Mouse (Mus musculus) forebrain, embryonic 12.5 days (tissue): ENCODE data around the gene Tal1. TPM values are rescaled to one million over a fixed set of nuclear protein-coding genes. Genes with fewer than 3 reads are reported as not detected.
A peak's percentile ranks its signal among the peaks of the same experiment; 100 is the strongest.

ENCODE experiments used
- ATAC-seq: fragments of 200-750 bp; cut with Nextera tagmentation; 2 replicates; pipeline ENCODE4 v1.8.0; 2017; ENCODE audit warnings: moderate TSS enrichment; ENCODE audit not compliant: low FRiP score
- H3K27ac ChIP-seq: fragments of 300-500 bp; sonication (generic); 2 replicates; pipeline ENCODE4 v1.5.1; 2016; ENCODE audit warnings: mild to moderate bottlenecking
- H3K27me3 ChIP-seq: fragments of 300-500 bp; sonication (generic); 2 replicates; pipeline ENCODE4 v1.6.1; 2016; ENCODE audit warnings: mild to moderate bottlenecking
- H3K36me3 ChIP-seq: fragments of 300-500 bp; sonication (generic); replicated peaks from 2 replicates; pipeline ENCODE4 v1.6.1; 2016; ENCODE audit warnings: mild to moderate bottlenecking
- H3K4me1 ChIP-seq: fragments of 300-500 bp; sonication (generic); 2 replicates; pipeline ENCODE4 v1.6.1; 2016
- H3K4me2 ChIP-seq: fragments of 300-500 bp; sonication (generic); 2 replicates; pipeline ENCODE4 v1.6.1; 2016; ENCODE audit warnings: mild to moderate bottlenecking, moderate library complexity
- H3K4me3 ChIP-seq: fragments of 300-500 bp; sonication (generic); replicated peaks from 2 replicates; pipeline ENCODE4 v1.5.1; 2016; ENCODE audit warnings: mild to moderate bottlenecking
- H3K9ac ChIP-seq: fragments of 300-500 bp; sonication (generic); 2 replicates; pipeline ENCODE4 v1.6.1; 2016; ENCODE audit warnings: mild to moderate bottlenecking
- H3K9me3 ChIP-seq: fragments of 300-500 bp; sonication (generic); 2 replicates; pipeline ENCODE4 v1.6.1; 2016
- WGBS: fragments of 180-500 bp; shearing (Covaris S2); methylation state at CpG from one replicate; pipeline ENCODE4 v1.1.7; 2016; 5-methylcytosine and 5-hydroxymethylcytosine counted together
- polyA plus RNA-seq: library from polyadenylated mRNA; unstranded; fragments of >200 nt; fragmentation: Nextera tagmentation; extraction: Ambion mirVana; gene quantifications from 2 replicates; pipeline ENCODE4 v1.2.1, GENCODE M21; 2016

Tal1 gene
- polyA plus RNA-seq, 1 experiment from 2014 or later = 2.8 TPM

DNA sequence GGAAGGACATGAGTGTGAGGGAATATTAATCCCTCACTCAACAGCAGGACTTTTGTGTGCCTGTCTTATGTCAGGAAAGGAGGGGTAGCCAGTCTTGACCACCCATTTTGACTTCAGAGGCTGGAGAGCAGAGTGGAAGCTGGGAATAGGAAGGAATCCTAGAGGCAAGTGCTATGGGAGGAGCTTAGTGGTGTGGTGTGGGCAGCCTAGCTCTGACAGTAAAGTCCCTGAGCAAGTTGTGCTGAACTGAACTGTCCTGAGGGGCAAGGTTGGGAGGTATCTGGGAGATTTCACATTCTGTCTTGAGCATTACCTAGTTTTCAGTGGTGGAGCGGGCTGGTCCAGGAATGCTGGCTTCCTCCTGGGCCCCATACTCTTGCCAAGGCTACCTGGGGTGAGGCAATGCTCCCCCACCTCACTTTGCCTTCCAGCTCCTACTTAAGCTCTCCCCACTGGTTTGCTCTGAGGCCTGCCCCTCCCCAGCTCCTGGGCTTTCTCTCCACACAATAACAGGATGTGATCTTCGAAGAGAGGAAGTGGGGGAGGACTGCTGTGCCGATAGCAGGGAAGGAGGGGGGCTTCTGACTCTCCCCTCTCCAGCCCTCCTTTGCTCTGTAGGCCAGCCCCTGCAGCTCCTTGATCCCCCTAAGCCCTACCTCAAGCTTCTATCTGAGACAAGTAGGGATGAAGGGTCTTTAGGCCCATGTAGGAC, 19.1 kb downstream of the Tal1 start:
- H3K27ac ChIP-seq = no peak overlapping the region
- no peaks in the 10 kb centered on the region for H3K36me3 ChIP-seq
- H3K9me3 ChIP-seq = no peaks in the 10 kb centered on the region
- whole genome bisulfite sequencing = 37% methylated on average over 3 of the region's 3 CpGs
- no peak for ATAC-seq
- peaks cover 19% of the 10 kb centered on the region for H3K4me1 ChIP-seq
- no peak overlapping the region for H3K4me3 ChIP-seq
- H3K4me2 ChIP-seq = no peak overlapping the region
- H3K9ac ChIP-seq = no peak overlapping the region
- peaks cover 16% of the 10 kb centered on the region; the same call in 1 of the 2 replicates for H3K27me3 ChIP-seq

DNA sequence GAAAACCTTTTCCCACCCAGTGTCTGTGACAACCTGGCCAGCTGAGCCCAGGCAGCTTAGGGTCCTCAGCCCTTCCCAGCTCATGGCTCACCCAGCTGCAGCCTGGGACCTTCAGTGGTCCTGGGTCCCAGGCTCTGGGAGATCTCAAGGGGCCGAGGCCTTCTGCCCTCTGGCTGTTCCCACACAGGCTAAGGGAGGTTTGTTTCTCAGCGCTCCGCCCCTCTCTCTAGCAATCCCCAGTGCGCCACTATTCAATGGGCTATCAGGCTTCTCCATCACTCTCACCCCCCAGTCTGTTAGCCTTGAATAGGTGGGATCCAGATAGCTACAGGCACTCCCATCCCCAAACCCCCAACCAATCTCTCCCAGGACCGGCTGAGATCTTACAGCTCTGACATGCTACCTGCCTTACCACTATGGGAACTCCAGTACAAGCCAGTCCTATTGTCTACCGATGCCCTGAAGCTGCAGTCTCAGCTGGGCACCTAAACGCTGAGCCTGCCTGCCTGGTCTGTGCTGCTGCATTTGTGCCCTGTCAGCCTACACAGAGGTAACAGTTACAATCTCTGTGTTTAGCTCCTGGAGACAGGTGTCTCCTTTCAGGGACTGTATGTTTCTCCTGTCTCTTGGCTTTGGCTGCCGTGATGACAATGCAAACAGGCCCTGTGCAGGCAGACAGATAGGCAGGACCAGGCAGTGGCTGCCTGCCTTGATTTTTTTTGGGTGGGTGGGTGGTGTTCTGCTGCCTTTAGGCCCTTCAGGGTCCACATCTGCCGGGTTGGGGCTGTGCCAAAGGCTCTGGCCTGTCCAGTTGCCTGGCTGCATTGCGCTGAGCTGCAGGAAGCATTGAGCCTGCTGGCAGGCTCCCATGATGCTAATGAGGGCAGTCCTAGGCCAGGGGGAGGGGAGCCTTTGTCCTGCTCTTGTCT, 22.9 kb downstream of the Tal1 start:
- ATAC-seq = peak; percentile 90
- Histone ChIP-seq H3K27ac (peak overlapping the region; percentile 74), H3K4me1 (peaks cover 19% of the 10 kb centered on the region), H3K36me3 (no peaks in the 10 kb centered on the region), H3K4me3 (no peak overlapping the region), H3K27me3 (peaks cover 21% of the 10 kb centered on the region), H3K4me2 (peak overlapping the region; percentile 31; the same call in 1 of the 2 replicates), H3K9me3 (no peaks in the 10 kb centered on the region), H3K9ac (peak overlapping the region; percentile 44)
- 7% methylated on average over 10 of the region's 10 CpGs for WGBS

DNA sequence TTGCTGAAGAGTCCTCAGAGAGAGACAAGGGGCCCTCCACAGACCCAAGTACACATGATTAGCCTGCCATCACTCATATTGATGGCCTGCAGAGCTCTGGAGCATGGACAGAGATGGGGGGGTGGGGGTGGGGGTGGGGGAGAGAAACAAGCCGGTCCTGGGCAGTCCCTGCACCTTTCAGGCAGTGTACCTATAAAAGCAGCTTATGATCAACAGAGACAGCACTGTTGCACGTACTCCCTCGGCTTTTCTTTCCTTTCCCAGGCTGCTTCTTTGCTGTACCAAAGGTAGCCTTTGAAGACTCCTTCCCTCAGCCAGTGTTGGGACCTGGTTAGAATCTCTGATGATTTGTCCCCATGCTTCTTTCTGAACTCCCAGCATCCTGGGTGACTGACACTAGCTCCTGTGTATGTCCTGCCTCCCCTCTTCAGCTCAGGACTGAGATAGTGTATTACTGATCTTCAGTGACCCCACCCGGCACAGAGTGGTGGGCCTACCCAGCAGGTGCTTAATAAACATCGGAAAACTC, 23.7 kb downstream of the Tal1 start:
- Histone ChIP-seq H3K9me3 (no peaks in the 10 kb centered on the region), H3K4me2 (peak overlapping the region; percentile 31; the same call in 1 of the 2 replicates), H3K27me3 (peaks cover 23% of the 10 kb centered on the region), H3K36me3 (no peaks in the 10 kb centered on the region), H3K4me1 (peaks cover 19% of the 10 kb centered on the region), H3K27ac (peak overlapping the region; percentile 74), H3K4me3 (no peak overlapping the region), H3K9ac (peak overlapping the region; percentile 44)
- WGBS = 15% methylated on average over 5 of the region's 5 CpGs
- ATAC-seq = peak; percentile 24

DNA sequence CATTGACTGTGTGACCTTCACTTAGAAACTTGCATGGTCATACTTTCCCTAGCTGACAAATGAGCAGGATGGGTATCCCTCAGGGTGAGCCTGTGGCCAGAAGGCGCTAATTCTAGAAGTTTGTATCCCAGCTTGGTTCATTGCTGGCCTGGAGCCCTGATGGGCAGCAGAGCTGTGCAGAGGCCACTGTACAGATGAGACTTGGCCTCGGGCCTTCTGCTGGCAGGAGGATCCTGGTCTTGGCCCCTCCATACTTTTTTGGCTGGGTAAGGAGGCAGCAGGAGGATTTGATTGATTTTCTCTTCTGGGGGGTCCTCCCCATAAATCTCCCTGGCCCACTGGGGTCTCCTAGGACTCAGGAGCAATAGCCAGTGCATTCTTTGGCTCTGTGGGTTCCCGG, 26.8 kb downstream of the Tal1 start:
- peaks cover 33% of the 10 kb centered on the region for H3K27me3 ChIP-seq
- H3K9me3 ChIP-seq = no peaks in the 10 kb centered on the region
- H3K4me1 ChIP-seq = peaks cover 19% of the 10 kb centered on the region
- H3K4me3 ChIP-seq = no peak overlapping the region
- 85% methylated on average over 3 of the region's 3 CpGs for WGBS
- no peaks in the 10 kb centered on the region for H3K36me3 ChIP-seq
- H3K4me2 ChIP-seq = no peak overlapping the region
- H3K9ac ChIP-seq = no peak overlapping the region
- no peak overlapping the region for H3K27ac ChIP-seq
- no peak for ATAC-seq

DNA sequence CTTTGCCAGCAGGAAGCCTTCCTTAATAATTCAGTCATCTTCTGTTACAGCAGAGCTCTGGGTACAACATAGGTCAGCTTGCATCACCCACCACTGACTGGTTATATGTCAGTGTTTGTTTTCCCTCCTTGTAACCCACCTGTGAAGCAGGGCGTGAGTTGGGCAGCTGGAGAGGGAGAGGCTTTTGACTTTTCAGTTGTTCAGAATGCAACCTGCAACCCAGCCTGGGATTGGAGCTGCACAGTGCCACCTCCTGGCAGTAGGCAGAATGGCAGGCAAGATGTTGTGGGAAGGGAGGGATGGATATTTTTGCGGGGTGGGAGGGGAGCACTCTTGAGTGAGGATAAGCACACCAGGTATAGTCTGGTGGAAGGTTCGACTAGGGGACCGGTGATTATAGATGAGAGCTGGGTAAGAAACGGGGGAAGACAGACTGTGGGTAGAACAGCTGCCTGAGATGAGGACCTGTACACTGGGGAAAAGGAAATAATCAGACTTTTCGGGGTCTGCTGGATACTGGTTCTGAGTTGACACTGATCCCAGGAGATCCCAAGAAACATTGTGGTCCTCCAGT, 29.4 kb downstream of the Tal1 start:
- no peak overlapping the region for H3K4me3 ChIP-seq
- 18% methylated on average over 6 of the region's 6 CpGs for WGBS
- no peak overlapping the region for H3K27ac ChIP-seq
- H3K4me1 ChIP-seq = 0 out of 2 replicates have a peak, but pooled peaks cover 3% of the 10 kb centered on the region
- H3K36me3 ChIP-seq = no peaks in the 10 kb centered on the region
- H3K9me3 ChIP-seq = no peaks in the 10 kb centered on the region
- H3K9ac ChIP-seq = no peak overlapping the region
- H3K4me2 ChIP-seq = no peak overlapping the region
- ATAC-seq = peak; percentile 25; the same call in 1 of the 2 replicates
- H3K27me3 ChIP-seq = peaks cover 48% of the 10 kb centered on the region

DNA sequence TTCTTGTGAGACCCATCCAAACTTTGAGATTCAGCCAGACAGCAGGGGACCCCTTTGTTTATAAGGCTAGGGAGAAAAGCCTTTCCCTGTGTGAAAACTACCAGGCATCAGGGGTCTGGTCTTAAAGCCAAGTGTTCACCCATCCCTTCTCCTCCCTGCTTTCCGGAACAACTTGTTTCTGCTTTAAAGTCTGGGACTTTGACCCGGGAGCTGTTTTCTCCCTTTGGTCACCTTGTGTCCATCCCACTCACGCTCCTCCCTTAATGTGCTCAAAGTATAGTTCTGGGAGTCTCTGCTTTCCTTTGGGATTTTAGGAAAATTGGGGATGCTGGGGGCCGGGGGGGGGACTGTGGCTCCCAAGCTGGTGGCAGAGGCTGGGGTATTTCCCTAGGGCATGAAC, 30.0 kb downstream of the Tal1 start:
- no peaks in the 10 kb centered on the region for H3K9me3 ChIP-seq
- H3K27me3 ChIP-seq = peaks cover 48% of the 10 kb centered on the region
- WGBS = 71% methylated on average over 4 of the region's 4 CpGs
- no peak overlapping the region for H3K4me2 ChIP-seq
- no peak overlapping the region for H3K4me3 ChIP-seq
- no peak overlapping the region for H3K9ac ChIP-seq
- no peaks in the 10 kb centered on the region for H3K36me3 ChIP-seq
- no peak for ATAC-seq
- 0 out of 2 replicates have a peak, but pooled peaks cover 3% of the 10 kb centered on the region for H3K4me1 ChIP-seq
- H3K27ac ChIP-seq = no peak overlapping the region

DNA sequence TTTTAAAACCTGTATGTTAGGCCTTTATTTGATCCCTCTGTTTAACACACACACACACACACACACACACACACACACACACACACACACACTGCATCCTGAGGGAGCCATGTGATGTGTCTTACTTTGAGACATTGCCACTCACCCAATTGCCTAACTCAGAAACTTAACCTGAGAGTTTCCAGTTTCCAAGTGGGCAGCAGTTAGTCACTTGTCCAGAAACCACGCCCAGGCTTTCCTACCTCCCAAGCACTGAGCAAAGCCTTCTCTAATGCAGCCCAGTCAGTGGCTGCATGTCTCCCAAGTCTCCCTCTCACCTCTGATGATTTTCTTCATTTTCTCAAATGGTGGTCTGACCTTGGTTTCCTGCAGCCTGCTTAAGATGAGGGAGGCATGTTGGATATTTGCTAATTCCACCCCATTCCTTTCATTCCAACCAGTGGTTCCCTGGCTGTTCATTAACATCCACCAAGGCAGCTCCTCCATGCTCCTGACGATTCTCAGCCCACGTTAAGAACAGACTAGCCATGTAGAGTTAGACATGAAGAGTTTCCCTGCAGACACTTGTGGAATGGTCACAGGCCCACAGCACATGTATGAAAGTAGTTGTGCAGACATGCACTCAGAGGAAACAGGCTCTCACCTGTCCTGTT, 30.7 kb downstream of the Tal1 start:
- peaks cover 51% of the 10 kb centered on the region for H3K27me3 ChIP-seq

DNA sequence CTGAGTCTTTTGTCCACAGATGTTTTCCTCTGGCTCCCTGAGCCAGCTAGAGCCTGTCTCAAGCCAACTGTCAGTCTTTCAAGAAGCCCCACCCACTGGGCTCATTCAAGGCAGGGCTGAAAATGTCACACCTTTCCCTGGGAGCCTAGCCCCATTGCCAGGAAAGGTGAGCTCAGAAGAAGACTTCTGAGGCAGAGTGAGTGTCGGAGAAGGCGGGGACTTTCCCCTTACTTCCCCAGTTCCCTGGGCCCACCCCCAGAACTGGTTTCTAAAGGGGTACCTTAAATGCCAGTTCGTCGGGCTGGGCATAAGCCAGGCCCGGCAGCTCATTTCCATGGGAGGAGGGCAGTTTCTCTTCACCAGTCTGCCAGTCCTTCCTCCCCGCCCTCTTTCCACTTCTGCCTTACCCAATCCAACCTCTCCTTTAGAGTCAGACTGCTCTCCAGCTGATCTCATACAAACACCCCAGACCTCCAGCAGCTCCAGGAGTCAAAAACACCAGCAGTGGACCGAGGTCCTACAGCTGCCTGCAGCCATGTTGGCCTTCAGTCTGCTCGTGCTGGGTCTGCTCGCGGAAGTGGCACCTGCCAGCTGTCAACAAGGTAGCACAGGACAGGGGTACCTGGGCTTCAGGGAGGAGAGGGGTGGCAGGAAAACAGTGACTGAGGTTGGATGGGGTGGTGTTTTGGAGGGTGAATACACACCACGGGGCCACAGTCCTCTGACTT, 32.5 kb downstream of the Tal1 start, which contains the start of gene Pdzk1ip1:
TSS of gene Pdzk1ip1 (plus strand) at position 98 of the 728 bp plus-strand sequence.
- Histone ChIP-seq H3K27ac (no peak within 1 kb of the TSS), H3K9me3 (no peaks in the 10 kb centered on the region)
- no peak for ATAC-seq

More for the DNA sequence above, 30.7 kb downstream of the Tal1 start:
- H3K36me3 ChIP-seq = no peaks in the 10 kb centered on the region
- no peaks in the 10 kb centered on the region for H3K9me3 ChIP-seq
- H3K4me1 ChIP-seq = 0 out of 2 replicates have a peak, but pooled peaks cover 3% of the 10 kb centered on the region
- no peak overlapping the region for H3K27ac ChIP-seq
- 60% methylated on average over 3 of the region's 3 CpGs for WGBS
- no peak overlapping the region for H3K4me2 ChIP-seq
- no peak for ATAC-seq
- no peak overlapping the region for H3K4me3 ChIP-seq
- H3K9ac ChIP-seq = no peak overlapping the region

DNA sequence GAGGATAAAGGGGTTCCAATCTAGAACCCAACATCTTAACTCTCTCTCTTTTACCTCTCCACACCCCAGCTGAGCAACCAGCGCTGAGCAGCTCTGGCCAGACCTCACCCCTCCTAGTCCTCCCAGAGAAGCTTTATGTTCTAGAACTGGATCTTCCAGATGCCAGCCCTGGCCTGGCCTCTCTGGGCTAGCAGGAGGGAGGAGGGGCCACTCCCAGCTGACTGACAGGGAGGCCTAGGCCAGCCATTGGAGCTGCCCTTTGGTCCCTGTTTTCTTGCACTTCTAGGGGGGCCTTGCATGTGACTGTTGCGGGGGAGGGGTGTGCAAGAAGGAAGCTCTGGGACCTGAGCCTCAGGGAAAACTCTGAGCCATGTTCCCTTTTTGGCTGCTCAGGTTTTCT, 34.4 kb downstream of the Tal1 start:
- no peak overlapping the region for H3K27ac ChIP-seq
- H3K36me3 ChIP-seq = no peaks in the 10 kb centered on the region
- 57% methylated on average over 2 of the region's 2 CpGs for WGBS
- H3K9ac ChIP-seq = no peak overlapping the region
- H3K4me2 ChIP-seq = no peak overlapping the region
- no peak overlapping the region for H3K4me3 ChIP-seq
- H3K4me1 ChIP-seq = peaks cover 7% of the 10 kb centered on the region
- peaks cover 70% of the 10 kb centered on the region for H3K27me3 ChIP-seq
- ATAC-seq = no peak
- H3K9me3 ChIP-seq = no peaks in the 10 kb centered on the region

More for the DNA sequence above, 32.5 kb downstream of the Tal1 start, which contains the start of gene Pdzk1ip1:
- H3K4me2 ChIP-seq = no peak within 1 kb of the TSS
- H3K4me1 ChIP-seq = 0 out of 2 replicates have a peak, but pooled peaks cover 3% of the 10 kb centered on the region
- H3K36me3 ChIP-seq = no peaks in the 10 kb centered on the region
- H3K27me3 ChIP-seq = peaks cover 59% of the 10 kb centered on the region
- H3K4me3 ChIP-seq = no peak within 1 kb of the TSS
- WGBS = 40% methylated on average over 11 of the region's 11 CpGs
- no peak within 1 kb of the TSS for H3K9ac ChIP-seq

DNA sequence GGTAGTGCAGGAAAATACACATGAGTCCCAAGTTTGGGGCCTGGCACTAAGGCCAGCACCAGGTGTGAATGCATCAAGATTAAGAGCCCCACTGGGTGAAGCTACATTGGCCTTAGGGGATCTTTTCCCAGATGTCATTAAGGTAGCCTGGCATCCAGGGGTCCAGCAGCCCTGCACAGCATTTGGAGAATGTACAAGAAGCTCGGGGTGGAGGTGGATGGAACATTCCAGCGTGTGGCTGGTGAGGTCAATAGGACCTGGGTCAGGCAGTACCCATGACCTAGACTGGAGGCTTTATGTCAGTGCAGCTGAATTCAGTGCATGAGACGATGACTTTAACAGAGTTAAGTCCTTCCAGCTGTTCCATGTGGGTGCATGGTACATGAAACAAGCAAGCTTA, 35.6 kb downstream of the Tal1 start:
- 84% methylated on average over 3 of the region's 3 CpGs for WGBS
- peaks cover 79% of the 10 kb centered on the region for H3K27me3 ChIP-seq
- no peaks in the 10 kb centered on the region for H3K9me3 ChIP-seq
- no peaks in the 10 kb centered on the region for H3K36me3 ChIP-seq
- ATAC-seq = no peak
- no peak overlapping the region for H3K9ac ChIP-seq
- no peak overlapping the region for H3K27ac ChIP-seq
- H3K4me1 ChIP-seq = peaks cover 19% of the 10 kb centered on the region
- no peak overlapping the region for H3K4me3 ChIP-seq
- H3K4me2 ChIP-seq = no peak overlapping the region

DNA sequence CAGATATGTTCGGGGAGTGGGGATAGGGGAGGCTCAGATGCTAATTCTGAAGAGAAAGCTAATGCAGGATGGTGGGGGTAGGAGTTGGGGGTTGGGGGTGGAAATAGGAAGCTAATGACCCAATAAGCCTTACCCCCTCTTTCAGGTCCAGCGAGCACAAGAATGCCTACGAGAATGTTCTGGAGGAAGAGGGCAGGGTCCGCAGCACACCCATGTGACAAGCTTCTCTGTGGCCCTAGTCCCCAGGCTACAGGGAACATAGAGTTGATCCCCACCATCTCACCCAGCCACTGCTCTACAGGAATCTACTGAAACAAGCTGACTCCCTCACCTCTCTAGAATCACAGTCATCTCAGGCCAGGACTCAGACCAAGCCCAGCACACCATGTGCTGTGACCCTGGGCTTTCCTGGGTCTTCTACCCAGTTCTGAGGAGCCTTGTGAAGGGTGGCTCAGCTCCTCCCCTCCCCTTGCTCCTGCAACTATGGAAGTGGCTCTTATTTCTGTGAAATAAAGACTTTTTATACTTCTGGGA, 37.2 kb downstream of the Tal1 start:
- WGBS = 83% methylated on average over 4 of the region's 4 CpGs
- Histone ChIP-seq H3K36me3 (no peaks in the 10 kb centered on the region), H3K4me3 (no peak overlapping the region), H3K9ac (no peak overlapping the region), H3K27ac (no peak overlapping the region), H3K4me2 (no peak overlapping the region), H3K27me3 (peaks cover 75% of the 10 kb centered on the region), H3K4me1 (peaks cover 22% of the 10 kb centered on the region), H3K9me3 (no peaks in the 10 kb centered on the region)
- ATAC-seq = no peak
